Mouse (Mus musculus): Measurements from ENCODE around the gene Dnajc5. TPM values are rescaled to one million over a fixed set of nuclear protein-coding genes. Genes with fewer than 3 reads are reported as not detected.

Dnajc5 gene
- polyA plus RNA-seq, 1 experiment from 2014 or later: 84.4 TPM

GRCm38 (mm10) chr2:181567338-181567737 lies 47.1 kb downstream of the Dnajc5 start:
- H3K27ac ChIP-seq: no peak overlapping the region
- H3K36me3 ChIP-seq: peaks cover 5% of the 10 kb centered on the region
- 91% methylated on average over 3 of the region's 3 CpGs for WGBS
- H3K4me2 ChIP-seq: no peak overlapping the region
- no peak for ATAC-seq (replicated peaks; ENCODE audit: low FRiP score)
- H3K4me3 ChIP-seq (replicated peaks): no peak overlapping the region
- no peaks in the 10 kb centered on the region for H3K4me1 ChIP-seq
- H3K27me3 ChIP-seq: no peaks in the 10 kb centered on the region
- no peak overlapping the region for H3K9ac ChIP-seq
- H3K9me3 ChIP-seq (replicated peaks): no peaks in the 10 kb centered on the region; the same call in 1 of the 2 replicates

- Histone ChIP-seq H3K4me2 (no peak overlapping the region), H3K27ac (no peak overlapping the region), H3K4me1 (no peaks in the 10 kb centered on the region), H3K9ac (no peak overlapping the region), H3K9me3 (replicated peaks) (no peaks in the 10 kb centered on the region; the same call in 1 of the 2 replicates), H3K36me3 (peaks cover 15% of the 10 kb centered on the region), H3K4me3 (replicated peaks) (no peak overlapping the region), H3K27me3 (no peaks in the 10 kb centered on the region)
- ATAC-seq (replicated peaks; ENCODE audit: low FRiP score): no peak
- 82% methylated on average over 7 of the region's 7 CpGs for WGBS
Measured at GRCm38 (mm10) chr2:181568272-181569008, 48.2 kb downstream of the Dnajc5 start.

GRCm38 (mm10) chr2:181569856-181570255 lies 49.6 kb downstream of the Dnajc5 start:
- Histone ChIP-seq H3K4me2 (no peak overlapping the region), H3K4me1 (no peaks in the 10 kb centered on the region), H3K36me3 (peaks cover 27% of the 10 kb centered on the region), H3K27ac (no peak overlapping the region), H3K9ac (no peak overlapping the region), H3K27me3 (no peaks in the 10 kb centered on the region), H3K9me3 (replicated peaks) (no peaks in the 10 kb centered on the region; the same call in 1 of the 2 replicates), H3K4me3 (replicated peaks) (no peak overlapping the region)
- 90% methylated on average over 10 of the region's 10 CpGs for WGBS
- no peak for ATAC-seq (replicated peaks; ENCODE audit: low FRiP score)

DNA sequence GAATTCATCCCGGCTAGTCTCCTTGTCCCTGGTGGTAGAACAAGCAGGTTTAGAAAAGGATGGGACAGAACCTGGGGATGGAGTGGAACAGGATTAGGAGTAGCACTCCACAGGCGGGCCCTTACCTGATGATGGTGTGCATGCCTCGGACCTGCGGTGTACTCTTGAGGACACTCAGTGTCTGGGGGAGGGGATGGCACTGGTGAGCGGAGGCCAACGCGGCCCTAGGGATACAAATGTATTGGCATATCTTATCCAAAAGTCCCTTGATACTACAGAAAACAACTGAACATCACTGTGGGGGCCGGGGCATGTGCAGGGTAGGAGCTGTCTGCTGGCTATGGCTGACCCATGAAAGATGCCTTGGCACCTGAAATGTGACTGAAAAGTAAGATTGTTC lies 50.1 kb downstream of the Dnajc5 start:
- Histone ChIP-seq H3K4me3 (replicated peaks) (no peak overlapping the region), H3K9ac (no peak overlapping the region), H3K27me3 (no peaks in the 10 kb centered on the region), H3K36me3 (peaks cover 27% of the 10 kb centered on the region), H3K9me3 (replicated peaks) (no peaks in the 10 kb centered on the region; the same call in 1 of the 2 replicates), H3K27ac (no peak overlapping the region), H3K4me1 (no peaks in the 10 kb centered on the region), H3K4me2 (no peak overlapping the region)
- 85% methylated on average over 8 of the region's 8 CpGs for WGBS
- ATAC-seq (replicated peaks; ENCODE audit: low FRiP score): no peak

GRCm38 (mm10) chr2:181570921-181571595 lies 50.8 kb downstream of the Dnajc5 start:
- no peaks in the 10 kb centered on the region for H3K27me3 ChIP-seq
- ATAC-seq (replicated peaks; ENCODE audit: low FRiP score): no peak
- H3K4me3 ChIP-seq (replicated peaks): no peak overlapping the region
- WGBS: 64% methylated on average over 6 of the region's 6 CpGs
- H3K9me3 ChIP-seq (replicated peaks): no peaks in the 10 kb centered on the region
- no peak overlapping the region for H3K4me2 ChIP-seq
- H3K9ac ChIP-seq: no peak overlapping the region
- H3K36me3 ChIP-seq: peaks cover 27% of the 10 kb centered on the region
- H3K4me1 ChIP-seq: no peaks in the 10 kb centered on the region
- H3K27ac ChIP-seq: no peak overlapping the region

DNA sequence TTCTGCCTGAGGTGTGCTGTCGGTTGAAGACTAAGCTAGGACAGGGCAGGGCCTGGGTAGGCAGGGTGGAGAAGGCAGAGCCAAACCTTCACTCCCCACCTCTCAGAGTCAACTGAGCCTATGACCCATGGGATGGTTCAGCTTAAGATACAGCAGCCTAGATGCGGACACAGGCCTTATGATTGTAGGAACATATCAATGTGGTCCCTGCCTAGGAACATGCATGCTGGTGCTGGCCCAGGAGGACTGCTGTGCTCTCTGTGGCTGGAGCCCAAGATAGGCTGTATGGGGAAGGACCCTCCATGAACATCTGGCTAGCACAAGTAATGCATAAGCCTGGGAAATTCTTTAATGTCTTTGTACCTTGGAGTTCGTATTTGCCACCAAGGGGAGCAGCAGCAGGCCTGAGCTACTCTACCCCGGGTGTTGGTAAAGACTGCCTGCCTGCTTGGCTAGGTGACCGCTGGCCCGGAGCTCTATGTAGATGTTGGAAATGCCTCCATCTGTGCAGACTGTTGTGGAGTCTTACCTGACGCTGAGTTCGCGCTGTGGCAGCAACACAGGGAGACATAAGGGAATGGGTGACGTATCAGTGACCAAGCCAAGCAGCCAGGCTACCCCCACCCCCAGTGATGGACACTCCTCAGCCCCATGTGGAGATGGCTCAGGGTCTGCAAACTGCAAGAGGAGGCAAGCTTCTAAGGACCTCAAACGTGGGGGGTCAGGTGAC lies 51.8 kb downstream of the Dnajc5 start:
- H3K9ac ChIP-seq: no peak overlapping the region

GRCm38 (mm10) chr2:181572921-181573920 lies 52.9 kb downstream of the Dnajc5 start:
- whole genome bisulfite sequencing: 91% methylated on average over 15 of the region's 15 CpGs
- H3K4me2 ChIP-seq: no peak overlapping the region
- H3K36me3 ChIP-seq: peaks cover 27% of the 10 kb centered on the region
- peaks cover 5% of the 10 kb centered on the region for H3K4me1 ChIP-seq
- no peak for ATAC-seq (replicated peaks; ENCODE audit: low FRiP score)
- H3K27me3 ChIP-seq: no peaks in the 10 kb centered on the region
- no peak overlapping the region for H3K27ac ChIP-seq
- no peak overlapping the region for H3K9ac ChIP-seq
- no peaks in the 10 kb centered on the region for H3K9me3 ChIP-seq (replicated peaks)
- no peak overlapping the region for H3K4me3 ChIP-seq (replicated peaks)

More for the DNA sequence above, 51.8 kb downstream of the Dnajc5 start:
- Histone ChIP-seq H3K4me1 (no peaks in the 10 kb centered on the region), H3K27ac (no peak overlapping the region), H3K36me3 (peaks cover 27% of the 10 kb centered on the region), H3K9me3 (replicated peaks) (no peaks in the 10 kb centered on the region), H3K4me2 (no peak overlapping the region), H3K27me3 (no peaks in the 10 kb centered on the region), H3K4me3 (replicated peaks) (no peak overlapping the region)
- ATAC-seq (replicated peaks; ENCODE audit: low FRiP score): no peak
- WGBS: 90% methylated on average over 11 of the region's 11 CpGs

GRCm38 (mm10) chr2:181573961-181574360 lies 53.7 kb downstream of the Dnajc5 start:
- Histone ChIP-seq H3K4me3 (replicated peaks) (no peak overlapping the region), H3K36me3 (peaks cover 27% of the 10 kb centered on the region), H3K27me3 (no peaks in the 10 kb centered on the region), H3K4me2 (no peak overlapping the region), H3K27ac (no peak overlapping the region), H3K9me3 (replicated peaks) (no peaks in the 10 kb centered on the region), H3K9ac (no peak overlapping the region), H3K4me1 (peaks cover 12% of the 10 kb centered on the region)
- WGBS: 91% methylated on average over 9 of the region's 9 CpGs
- no peak for ATAC-seq (replicated peaks; ENCODE audit: low FRiP score)

- Histone ChIP-seq H3K9me3 (replicated peaks) (no peaks in the 10 kb centered on the region), H3K4me1 (peaks cover 23% of the 10 kb centered on the region), H3K4me3 (replicated peaks) (no peak overlapping the region), H3K36me3 (peaks cover 27% of the 10 kb centered on the region), H3K27me3 (no peaks in the 10 kb centered on the region), H3K9ac (no peak overlapping the region), H3K4me2 (no peak overlapping the region), H3K27ac (no peak overlapping the region)
- no peak for ATAC-seq (replicated peaks; ENCODE audit: low FRiP score)
- WGBS: 87% methylated on average over 7 of the region's 7 CpGs
Measured at GRCm38 (mm10) chr2:181574921-181575545, 54.7 kb downstream of the Dnajc5 start.

GRCm38 (mm10) chr2:181576613-181577012 lies 56.3 kb downstream of the Dnajc5 start:
- 91% methylated on average over 2 of the region's 2 CpGs for WGBS
- Histone ChIP-seq H3K4me1 (peaks cover 32% of the 10 kb centered on the region), H3K27me3 (no peaks in the 10 kb centered on the region), H3K9me3 (replicated peaks) (no peaks in the 10 kb centered on the region), H3K27ac (no peak overlapping the region), H3K4me3 (replicated peaks) (no peak overlapping the region), H3K4me2 (no peak overlapping the region), H3K36me3 (peaks cover 27% of the 10 kb centered on the region), H3K9ac (no peak overlapping the region)
- ATAC-seq (replicated peaks; ENCODE audit: low FRiP score): no peak

DNA sequence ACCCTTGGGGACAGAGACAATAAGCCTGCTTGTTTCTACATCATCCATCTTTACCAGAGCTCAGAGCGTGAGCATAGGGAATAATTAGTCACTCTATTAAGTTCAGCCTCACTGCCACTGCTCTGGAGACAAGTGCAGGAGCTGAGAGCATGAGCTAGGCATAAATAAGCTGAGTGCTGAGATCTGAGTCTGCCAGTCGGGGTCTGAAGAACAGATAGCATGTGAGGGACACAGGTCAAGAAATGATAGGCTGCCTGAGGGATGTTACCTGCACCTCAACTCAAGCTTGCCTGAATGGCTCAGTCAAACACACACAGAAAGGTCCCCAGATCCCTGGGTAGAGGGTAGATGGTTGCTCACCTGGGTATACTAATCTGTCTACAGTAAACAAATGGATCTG lies 56.8 kb downstream of the Dnajc5 start:
- Histone ChIP-seq H3K36me3 (peaks cover 24% of the 10 kb centered on the region), H3K9ac (no peak overlapping the region), H3K27me3 (no peaks in the 10 kb centered on the region), H3K4me1 (peaks cover 35% of the 10 kb centered on the region), H3K4me2 (no peak overlapping the region), H3K4me3 (replicated peaks) (no peak overlapping the region), H3K9me3 (replicated peaks) (no peaks in the 10 kb centered on the region), H3K27ac (no peak overlapping the region)
- no peak for ATAC-seq (replicated peaks; ENCODE audit: low FRiP score)
- WGBS: 66% methylated on average over 2 of the region's 2 CpGs

Data from kidney, embryonic 15.5 days (tissue).